Mouse (Mus musculus): ENCODE measurements around the gene 1700020L24Rik. TPM values are rescaled to one million over a fixed set of nuclear protein-coding genes. Genes with fewer than 3 reads are reported as not detected.

Gene 1700020L24Rik
- 0.22 TPM in 1 of 2 replicates, not detected in the other for polyA plus RNA-seq (2015; fragmentation: Nextera tagmentation; extraction: Ambion mirVana)

- H3K9me3 ChIP-seq (replicated peaks; ENCODE audit: low read length) = no peaks in the 10 kb centered on the region
- no peak within 1 kb of the TSS for H3K4me2 ChIP-seq (ENCODE audit: low read length)
- H3K36me3 ChIP-seq (ENCODE audit: insufficient read depth, low read length) = no peaks in the 10 kb centered on the region
- 87% methylated on average over 1 of the region's 1 CpGs for WGBS
- H3K9ac ChIP-seq (ENCODE audit: low read depth, low read length) = no peak within 1 kb of the TSS
- TF ChIP-seq CTCF (IDR thresholded peaks at IDR 0.05; ENCODE audit: low read depth) = no peak
- no peak within 1 kb of the TSS for H3K4me3 ChIP-seq (replicated peaks; ENCODE audit: low read depth, low read length)
- H3K27me3 ChIP-seq (ENCODE audit: insufficient read depth, low read length) = peaks cover 12% of the 10 kb centered on the region
- no peak within 1 kb of the TSS for H3K27ac ChIP-seq
- no peaks in the 10 kb centered on the region for H3K4me1 ChIP-seq (replicated peaks; ENCODE audit: insufficient read depth, low read length)
- ATAC-seq (replicated peaks; ENCODE audit: low FRiP score, low read depth) (no peak), DNase-seq (ENCODE audit: low spot score) (no peak)
Measured at GRCm38 (mm10) chr11:83437377-83437776, at the start of gene 1700020L24Rik. Gene 1700020L24Rik, plus strand, starts transcription at chr11:83437677.

GRCm38 (mm10) chr11:83393062-83393461 is 44.4 kb upstream of the 1700020L24Rik start:
- H3K9me3 ChIP-seq (replicated peaks; ENCODE audit: low read length) = no peaks in the 10 kb centered on the region
- ATAC-seq (replicated peaks; ENCODE audit: low FRiP score, low read depth) = no peak
- no peak overlapping the region for H3K4me3 ChIP-seq (replicated peaks; ENCODE audit: low read depth, low read length)
- TF ChIP-seq CTCF (IDR thresholded peaks at IDR 0.05; ENCODE audit: low read depth) = no peak
- no peak overlapping the region for H3K27ac ChIP-seq
- no peak overlapping the region for H3K9ac ChIP-seq (ENCODE audit: low read depth, low read length)
- H3K4me1 ChIP-seq (replicated peaks; ENCODE audit: insufficient read depth, low read length) = no peaks in the 10 kb centered on the region
- no peaks in the 10 kb centered on the region for H3K27me3 ChIP-seq (ENCODE audit: insufficient read depth, low read length)
- DNase-seq (ENCODE audit: low spot score) = no peak
- 92% methylated on average over 4 of the region's 4 CpGs for WGBS
- no peak overlapping the region for H3K4me2 ChIP-seq (ENCODE audit: low read length)
- peaks cover 45% of the 10 kb centered on the region for H3K36me3 ChIP-seq (ENCODE audit: insufficient read depth, low read length)

GRCm38 (mm10) chr11:83394802-83395439 is 42.6 kb upstream of the 1700020L24Rik start:
- DNase-seq (ENCODE audit: low spot score) (no peak), ATAC-seq (replicated peaks; ENCODE audit: low FRiP score, low read depth) (no peak)
- Histone ChIP-seq H3K9ac (ENCODE audit: low read depth, low read length) (no peak overlapping the region), H3K9me3 (replicated peaks; ENCODE audit: low read length) (no peaks in the 10 kb centered on the region), H3K27me3 (ENCODE audit: insufficient read depth, low read length) (no peaks in the 10 kb centered on the region), H3K36me3 (ENCODE audit: insufficient read depth, low read length) (peaks cover 62% of the 10 kb centered on the region), H3K27ac (no peak overlapping the region), H3K4me3 (replicated peaks; ENCODE audit: low read depth, low read length) (no peak overlapping the region), H3K4me1 (replicated peaks; ENCODE audit: insufficient read depth, low read length) (no peaks in the 10 kb centered on the region), H3K4me2 (ENCODE audit: low read length) (no peak overlapping the region)
- no peak for TF ChIP-seq CTCF (IDR thresholded peaks at IDR 0.05; ENCODE audit: low read depth)
- WGBS = 69% methylated on average over 6 of the region's 6 CpGs

- TF ChIP-seq CTCF (IDR thresholded peaks at IDR 0.05; ENCODE audit: low read depth) = no peak
- Histone ChIP-seq H3K4me2 (ENCODE audit: low read length) (no peak overlapping the region), H3K9ac (ENCODE audit: low read depth, low read length) (no peak overlapping the region), H3K36me3 (ENCODE audit: insufficient read depth, low read length) (peaks cover 49% of the 10 kb centered on the region), H3K27ac (no peak overlapping the region), H3K9me3 (replicated peaks; ENCODE audit: low read length) (no peaks in the 10 kb centered on the region), H3K27me3 (ENCODE audit: insufficient read depth, low read length) (no peaks in the 10 kb centered on the region), H3K4me3 (replicated peaks; ENCODE audit: low read depth, low read length) (no peak overlapping the region), H3K4me1 (replicated peaks; ENCODE audit: insufficient read depth, low read length) (no peaks in the 10 kb centered on the region)
- 91% methylated on average over 7 of the region's 7 CpGs for WGBS
- ATAC-seq (replicated peaks; ENCODE audit: low FRiP score, low read depth) (no peak), DNase-seq (ENCODE audit: low spot score) (no peak)
Measured at GRCm38 (mm10) chr11:83397626-83398025, 39.9 kb upstream of the 1700020L24Rik start.

- no peak for DNase-seq (ENCODE audit: low spot score)
- Histone ChIP-seq H3K9me3 (replicated peaks; ENCODE audit: low read length) (no peaks in the 10 kb centered on the region), H3K4me3 (replicated peaks; ENCODE audit: low read depth, low read length) (no peak overlapping the region), H3K36me3 (ENCODE audit: insufficient read depth, low read length) (peaks cover 46% of the 10 kb centered on the region), H3K27me3 (ENCODE audit: insufficient read depth, low read length) (no peaks in the 10 kb centered on the region), H3K4me1 (replicated peaks; ENCODE audit: insufficient read depth, low read length) (no peaks in the 10 kb centered on the region), H3K27ac (no peak overlapping the region), H3K4me2 (ENCODE audit: low read length) (no peak overlapping the region), H3K9ac (ENCODE audit: low read depth, low read length) (no peak overlapping the region)
- 71% methylated on average over 5 of the region's 5 CpGs for WGBS
- TF ChIP-seq CTCF (IDR thresholded peaks at IDR 0.05; ENCODE audit: low read depth) = no peak
- no peak for ATAC-seq (replicated peaks; ENCODE audit: low FRiP score, low read depth)
Measured at GRCm38 (mm10) chr11:83398724-83399123, 38.8 kb upstream of the 1700020L24Rik start.

- WGBS = 86% methylated on average over 7 of the region's 7 CpGs
- Histone ChIP-seq H3K4me1 (replicated peaks; ENCODE audit: insufficient read depth, low read length) (no peaks in the 10 kb centered on the region), H3K9me3 (replicated peaks; ENCODE audit: low read length) (no peaks in the 10 kb centered on the region), H3K27ac (no peak overlapping the region), H3K9ac (ENCODE audit: low read depth, low read length) (no peak overlapping the region), H3K4me3 (replicated peaks; ENCODE audit: low read depth, low read length) (no peak overlapping the region), H3K27me3 (ENCODE audit: insufficient read depth, low read length) (no peaks in the 10 kb centered on the region), H3K36me3 (ENCODE audit: insufficient read depth, low read length) (peaks cover 23% of the 10 kb centered on the region), H3K4me2 (ENCODE audit: low read length) (no peak overlapping the region)
- no peak for DNase-seq (ENCODE audit: low spot score)
- no peak for ATAC-seq (replicated peaks; ENCODE audit: low FRiP score, low read depth)
- no peak for TF ChIP-seq CTCF (IDR thresholded peaks at IDR 0.05; ENCODE audit: low read depth)
Measured at GRCm38 (mm10) chr11:83403787-83404186, 33.7 kb upstream of the 1700020L24Rik start.

GRCm38 (mm10) chr11:83406391-83406790 is 31.1 kb upstream of the 1700020L24Rik start:
- Histone ChIP-seq H3K4me3 (replicated peaks; ENCODE audit: low read depth, low read length) (no peak overlapping the region), H3K9me3 (replicated peaks; ENCODE audit: low read length) (no peaks in the 10 kb centered on the region), H3K27ac (no peak overlapping the region), H3K36me3 (ENCODE audit: insufficient read depth, low read length) (peaks cover 4% of the 10 kb centered on the region; the same call in 1 of the 2 replicates), H3K27me3 (ENCODE audit: insufficient read depth, low read length) (no peaks in the 10 kb centered on the region), H3K4me1 (replicated peaks; ENCODE audit: insufficient read depth, low read length) (peaks cover 4% of the 10 kb centered on the region), H3K9ac (ENCODE audit: low read depth, low read length) (no peak overlapping the region), H3K4me2 (ENCODE audit: low read length) (no peak overlapping the region)
- ATAC-seq (replicated peaks; ENCODE audit: low FRiP score, low read depth) (no peak), DNase-seq (ENCODE audit: low spot score) (no peak)
- TF ChIP-seq CTCF (IDR thresholded peaks at IDR 0.05; ENCODE audit: low read depth) = no peak
- 68% methylated on average over 3 of the region's 3 CpGs for WGBS

Data from kidney, postnatal 0 days (tissue).